Mouse (Mus musculus) liver, embryonic 15.5 days (tissue): ENCODE results near the gene Nrg4. TPM values are rescaled to one million over a fixed set of nuclear protein-coding genes. Genes with fewer than 3 reads are reported as not detected.
A peak's percentile ranks its signal among the peaks of the same experiment; 100 is the strongest.
"Not testable (repeated sequence)": the region's sequence is repeated elsewhere in the genome, so short reads cannot be mapped to it uniquely, and the experiment has no call there.

Experiments used
- ATAC-seq: fragments of 200-750 bp; cut with Nextera tagmentation; 2 replicates; pipeline ENCODE4 v1.8.0; 2017; ENCODE audit warnings: moderate number of reproducible peaks, mild to moderate bottlenecking, moderate library complexity; ENCODE audit not compliant: insufficient read depth
- H3K27ac ChIP-seq: fragments of 300-500 bp; sonication (generic); replicated peaks from 2 replicates; pipeline ENCODE4 v1.5.1; 2015; ENCODE audit warnings: mild to moderate bottlenecking, inconsistent platforms
- H3K27me3 ChIP-seq: fragments of 300-500 bp; sonication (generic); 2 replicates; pipeline ENCODE4 v1.6.1; 2015; ENCODE audit warnings: mild to moderate bottlenecking, inconsistent platforms
- H3K36me3 ChIP-seq: fragments of 300-500 bp; sonication (generic); replicated peaks from 2 replicates; pipeline ENCODE4 v1.6.1; 2015; ENCODE audit warnings: moderate library complexity, mild to moderate bottlenecking, inconsistent platforms
- H3K4me1 ChIP-seq: fragments of 300-500 bp; sonication (generic); replicated peaks from 2 replicates; pipeline ENCODE4 v1.6.1; 2015; ENCODE audit warnings: inconsistent platforms
- H3K4me2 ChIP-seq: fragments of 300-500 bp; sonication (generic); 2 replicates; pipeline ENCODE4 v1.6.1; 2015; ENCODE audit warnings: moderate library complexity, mild to moderate bottlenecking, inconsistent platforms
- H3K4me3 ChIP-seq: fragments of 300-500 bp; sonication (generic); replicated peaks from 2 replicates; pipeline ENCODE4 v1.5.1; 2015; ENCODE audit warnings: mild to moderate bottlenecking, inconsistent platforms
- H3K9ac ChIP-seq: fragments of 300-500 bp; sonication (generic); 2 replicates; pipeline ENCODE4 v1.6.1; 2015; ENCODE audit warnings: moderate library complexity, mild to moderate bottlenecking, inconsistent platforms
- H3K9me3 ChIP-seq: fragments of 300-500 bp; sonication (generic); replicated peaks from 2 replicates; pipeline ENCODE4 v1.6.1; 2016; ENCODE audit warnings: inconsistent platforms
- WGBS: fragments of 180-500 bp; shearing (Covaris S2); methylation state at CpG from one replicate; pipeline ENCODE4 v1.1.7; 2015; ENCODE audit warnings: mixed read lengths; ENCODE audit not compliant: insufficient replicate concordance; 5-methylcytosine and 5-hydroxymethylcytosine counted together
- polyA plus RNA-seq: library from polyadenylated mRNA; unstranded; fragments of >200 nt; fragmentation: Nextera tagmentation; extraction: Ambion mirVana; gene quantifications from 2 replicates; pipeline ENCODE4 v1.2.1, GENCODE M21; 2015

Gene Nrg4
- polyA plus RNA-seq, 1 experiment from 2014 or later: 1.7 TPM

GRCm38 (mm10) chr9:55248465-55248864 is 78.2 kb downstream of the Nrg4 start:
- no peak for ATAC-seq
- Histone ChIP-seq H3K4me3 (no peak overlapping the region), H3K27me3 (no peaks in the 10 kb centered on the region), H3K4me1 (no peaks in the 10 kb centered on the region), H3K36me3 (no peaks in the 10 kb centered on the region), H3K9ac (no peak overlapping the region), H3K4me2 (no peak overlapping the region), H3K27ac (no peak overlapping the region), H3K9me3 (no peaks in the 10 kb centered on the region)
- WGBS: 19% methylated on average over 4 of the region's 4 CpGs

- ATAC-seq: no peak
- Histone ChIP-seq H3K27me3 (no peaks in the 10 kb centered on the region), H3K9ac (no peak overlapping the region), H3K27ac (no peak overlapping the region), H3K9me3 (no peaks in the 10 kb centered on the region), H3K4me3 (no peak overlapping the region), H3K4me2 (no peak overlapping the region), H3K4me1 (no peaks in the 10 kb centered on the region), H3K36me3 (no peaks in the 10 kb centered on the region)
- WGBS: 73% methylated on average over 4 of the region's 4 CpGs
Observed at GRCm38 (mm10) chr9:55246918-55247317, 79.7 kb downstream of the Nrg4 start.

- Histone ChIP-seq H3K9me3 (no peaks in the 10 kb centered on the region), H3K4me3 (no peak overlapping the region), H3K4me2 (no peak overlapping the region), H3K9ac (no peak overlapping the region), H3K4me1 (no peaks in the 10 kb centered on the region), H3K27ac (no peak overlapping the region), H3K36me3 (no peaks in the 10 kb centered on the region), H3K27me3 (no peaks in the 10 kb centered on the region)
- no peak for ATAC-seq
- WGBS: 59% methylated on average over 8 of the region's 8 CpGs
Observed at GRCm38 (mm10) chr9:55246440-55246839, 80.2 kb downstream of the Nrg4 start.

- 55% methylated on average over 1 of the region's 1 CpGs for WGBS
- not testable (repeated sequence) for H3K36me3 ChIP-seq, H3K4me2 ChIP-seq, H3K27ac ChIP-seq, H3K4me3 ChIP-seq, H3K9me3 ChIP-seq, ATAC-seq, H3K4me1 ChIP-seq, H3K27me3 ChIP-seq, H3K9ac ChIP-seq
Observed at GRCm38 (mm10) chr9:55245057-55245750, 81.4 kb downstream of the Nrg4 start.

GRCm38 (mm10) chr9:55244079-55244478 is 82.6 kb downstream of the Nrg4 start:
- no peak for ATAC-seq
- Histone ChIP-seq H3K27me3 (no peaks in the 10 kb centered on the region), H3K27ac (no peak overlapping the region), H3K4me3 (no peak overlapping the region), H3K4me1 (no peaks in the 10 kb centered on the region), H3K36me3 (no peaks in the 10 kb centered on the region), H3K4me2 (no peak overlapping the region), H3K9me3 (no peaks in the 10 kb centered on the region), H3K9ac (no peak overlapping the region)
- WGBS: 42% methylated on average over 3 of the region's 3 CpGs

- Histone ChIP-seq H3K27ac (no peak overlapping the region), H3K27me3 (no peaks in the 10 kb centered on the region), H3K4me3 (no peak overlapping the region), H3K4me1 (no peaks in the 10 kb centered on the region), H3K9ac (no peak overlapping the region), H3K4me2 (no peak overlapping the region), H3K36me3 (no peaks in the 10 kb centered on the region), H3K9me3 (no peaks in the 10 kb centered on the region)
- no peak for ATAC-seq
- 63% methylated on average over 3 of the region's 3 CpGs for WGBS
Observed at GRCm38 (mm10) chr9:55243280-55243679, 83.4 kb downstream of the Nrg4 start.

- no peaks in the 10 kb centered on the region for H3K4me1 ChIP-seq
- H3K36me3 ChIP-seq: no peaks in the 10 kb centered on the region
- WGBS: 28% methylated on average over 24 of the region's 24 CpGs
- H3K9me3 ChIP-seq: no peaks in the 10 kb centered on the region
- peak overlapping the region; percentile 30 for H3K4me3 ChIP-seq
- no peak for ATAC-seq
- no peak overlapping the region for H3K9ac ChIP-seq
- no peaks in the 10 kb centered on the region for H3K27me3 ChIP-seq
- H3K27ac ChIP-seq: no peak overlapping the region
- H3K4me2 ChIP-seq: peak overlapping the region; percentile 39
Observed at GRCm38 (mm10) chr9:55241863-55242685, 84.6 kb downstream of the Nrg4 start.

GRCm38 (mm10) chr9:55240852-55241251 is 85.8 kb downstream of the Nrg4 start:
- no peak for ATAC-seq
- H3K4me1 ChIP-seq: no peaks in the 10 kb centered on the region
- no peak overlapping the region for H3K27ac ChIP-seq
- no peaks in the 10 kb centered on the region for H3K27me3 ChIP-seq
- H3K9me3 ChIP-seq: no peaks in the 10 kb centered on the region
- H3K4me3 ChIP-seq: no peak overlapping the region
- 58% methylated on average over 5 of the region's 5 CpGs for WGBS
- H3K36me3 ChIP-seq: no peaks in the 10 kb centered on the region
- no peak overlapping the region for H3K9ac ChIP-seq
- no peak overlapping the region for H3K4me2 ChIP-seq

GRCm38 (mm10) chr9:55236235-55237165 is 90.1 kb downstream of the Nrg4 start:
- Histone ChIP-seq H3K27ac (no peak overlapping the region), H3K9ac (no peak overlapping the region), H3K4me1 (no peaks in the 10 kb centered on the region), H3K9me3 (no peaks in the 10 kb centered on the region), H3K4me3 (no peak overlapping the region), H3K36me3 (no peaks in the 10 kb centered on the region), H3K27me3 (no peaks in the 10 kb centered on the region), H3K4me2 (no peak overlapping the region)
- no peak for ATAC-seq
- 52% methylated on average over 13 of the region's 13 CpGs for WGBS

- 63% methylated on average over 11 of the region's 11 CpGs for WGBS
- H3K27me3 ChIP-seq, H3K4me2 ChIP-seq, H3K4me3 ChIP-seq, H3K27ac ChIP-seq, H3K9ac ChIP-seq, H3K36me3 ChIP-seq, ATAC-seq, H3K4me1 ChIP-seq, H3K9me3 ChIP-seq: not testable (repeated sequence)
Observed at GRCm38 (mm10) chr9:55233076-55233475, 93.6 kb downstream of the Nrg4 start.

- Histone ChIP-seq H3K9me3 (no peaks in the 10 kb centered on the region), H3K27ac (no peak overlapping the region), H3K4me1 (no peaks in the 10 kb centered on the region), H3K9ac (no peak overlapping the region), H3K4me3 (no peak overlapping the region), H3K4me2 (no peak overlapping the region), H3K27me3 (no peaks in the 10 kb centered on the region), H3K36me3 (no peaks in the 10 kb centered on the region)
- ATAC-seq: no peak
- 82% methylated on average over 7 of the region's 7 CpGs for WGBS
Observed at GRCm38 (mm10) chr9:55232586-55232985, 94.1 kb downstream of the Nrg4 start.
